Mouse (Mus musculus) central nervous system, embryonic 18 days (tissue): ENCODE results near the gene Ddx3y. TPM values are rescaled to one million over a fixed set of nuclear protein-coding genes. Genes with fewer than 3 reads are reported as not detected.

Experiments
- polyA plus RNA-seq: library from polyadenylated mRNA; depleted of rRNA; stranded (reverse); fragments of >200 nt; gene quantifications from 2 replicates; pipeline ENCODE4 v1.2.3, GENCODE M21; 2012; rRNA removed

Ddx3y gene
- polyA plus RNA-seq = 18.2 and 18.5 TPM in 2 replicates

DNA sequence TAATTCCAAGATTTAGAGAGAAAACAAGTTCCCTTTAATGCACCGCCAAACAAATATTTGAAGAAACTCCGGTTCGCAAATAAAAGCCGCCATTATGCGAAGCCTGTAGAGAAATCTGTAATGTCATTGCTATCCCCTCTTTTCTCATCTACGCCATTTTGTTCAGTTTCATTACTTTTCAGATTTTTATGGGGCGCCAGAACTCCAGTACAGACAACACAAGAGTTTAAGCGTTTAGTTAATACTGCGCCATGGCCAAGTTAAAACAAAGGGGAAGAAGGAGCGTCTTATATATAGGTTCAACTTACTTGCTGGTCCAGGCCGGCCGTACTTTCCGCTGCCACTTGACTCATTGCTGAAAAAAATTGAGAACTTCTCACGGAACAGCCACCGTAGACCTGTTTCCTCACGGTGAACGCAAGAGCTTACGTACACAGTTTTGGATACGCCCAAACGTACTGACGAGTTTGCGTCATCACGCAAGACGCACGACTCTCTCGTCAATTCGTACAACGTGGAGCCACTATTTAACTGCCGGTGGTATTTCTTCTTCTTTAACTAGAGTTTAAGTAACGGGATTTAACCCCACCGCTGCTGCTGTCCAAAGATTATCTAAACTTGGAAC is at the start of gene Ddx3y:
TSS of gene Ddx3y (minus strand) at position 459 of the 625 bp plus-strand sequence.

DNA sequence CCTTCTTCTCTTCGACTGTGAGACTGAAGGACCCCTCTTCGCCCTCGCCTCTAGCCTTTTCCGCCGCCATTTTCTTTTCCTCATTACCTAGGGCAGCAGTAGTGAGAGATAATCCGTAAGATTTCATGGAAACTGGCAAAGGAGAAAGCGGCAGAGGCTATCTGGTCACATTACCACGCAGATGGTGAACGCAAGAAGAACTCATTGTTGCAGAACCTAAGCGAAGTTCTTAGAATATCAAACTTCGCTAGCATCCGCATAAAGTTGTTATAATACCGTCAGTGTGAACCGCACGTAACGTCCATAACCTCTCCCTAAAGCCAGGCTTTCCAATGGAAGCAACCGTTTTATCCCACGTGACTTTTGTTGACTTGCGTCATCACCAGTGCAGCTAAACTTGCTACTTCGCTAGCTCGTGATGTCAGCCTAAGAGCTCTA is 41.0 kb downstream of the Ddx3y start, which contains the start of gene Uty:
TSS of gene Uty (minus strand) at position 334 of the 438 bp plus-strand sequence.

Other genes starting within 250 kb of the Ddx3y start
- 9.6 and 11.1 TPM in 2 replicates for gene Uty, start 40.9 kb downstream of the Ddx3y start, polyA plus RNA-seq
- not detected in 2 replicates for gene Usp9y, start 173.2 kb upstream of the Ddx3y start, polyA plus RNA-seq